Mouse (Mus musculus): ENCODE measurements at regions not wholly inside any gene's neighbourhood (a gene's known extent, or its start where the extent isn't known, plus 50 kb on each side); places are given as distances from the start of the nearest gene placed in this dataset.

GRCm38 (mm10) chr3:56590071-56590470 is 406.6 kb upstream of the Nbea start:
- DNase-seq: no peak

GRCm38 (mm10) chr3:56575422-56575821 is 391.9 kb upstream of the Nbea start:
- DNase-seq: no peak

- no peak for DNase-seq
These were observed 352.7 kb upstream of the Nbea start for GRCm38 (mm10) chr3:56536178-56536577.

- no peak for DNase-seq
These were observed 320.9 kb upstream of the Nbea start for GRCm38 (mm10) chr3:56504445-56504844.

GRCm38 (mm10) chr3:56499301-56499700 is 315.8 kb upstream of the Nbea start:
- no peak for DNase-seq

GRCm38 (mm10) chr3:56493937-56494336 is 310.4 kb upstream of the Nbea start:
- no peak for DNase-seq

- DNase-seq: no peak
These were observed 305.7 kb upstream of the Nbea start for GRCm38 (mm10) chr3:56489154-56489553.

GRCm38 (mm10) chr3:56485550-56486400 is 302.3 kb upstream of the Nbea start:
- no peak for DNase-seq

GRCm38 (mm10) chr3:56484096-56484495 is 300.6 kb upstream of the Nbea start:
- no peak for DNase-seq

- DNase-seq: no peak
These were observed 299.9 kb upstream of the Nbea start for GRCm38 (mm10) chr3:56483370-56483769.

- DNase-seq: no peak
These were observed 296.0 kb upstream of the Nbea start for GRCm38 (mm10) chr3:56479529-56479928.

GRCm38 (mm10) chr3:56478544-56479140 is 295.1 kb upstream of the Nbea start:
- no peak for DNase-seq

GRCm38 (mm10) chr3:56475529-56476527 is 292.3 kb upstream of the Nbea start:
- no peak for DNase-seq

- DNase-seq: no peak
These were observed 289.1 kb upstream of the Nbea start for GRCm38 (mm10) chr3:56472651-56473050.

GRCm38 (mm10) chr3:56471823-56472222 is 288.3 kb upstream of the Nbea start:
- no peak for DNase-seq

- no peak for DNase-seq
These were observed 287.7 kb upstream of the Nbea start for GRCm38 (mm10) chr3:56471185-56471584.

GRCm38 (mm10) chr3:56457625-56458024 is 274.1 kb upstream of the Nbea start:
- no peak for DNase-seq

GRCm38 (mm10) chr3:56456317-56456716 is 272.8 kb upstream of the Nbea start:
- no peak for DNase-seq

- DNase-seq: no peak
These were observed 255.4 kb upstream of the Nbea start for GRCm38 (mm10) chr3:56438900-56439299.

GRCm38 (mm10) chr3:56438020-56438747 is 254.7 kb upstream of the Nbea start:
- no peak for DNase-seq

GRCm38 (mm10) chr3:56437058-56437457 is 253.6 kb upstream of the Nbea start:
- peak; percentile 23 for DNase-seq

GRCm38 (mm10) chr3:56433495-56433894 is 250.0 kb upstream of the Nbea start:
- DNase-seq: no peak

- no peak for DNase-seq
These were observed 243.7 kb upstream of the Nbea start for GRCm38 (mm10) chr3:56427201-56427600.

All from kidney, adult 11 months (tissue).